Mouse (Mus musculus) urinary bladder, postnatal 25 days (tissue): ENCODE measurements at regions not wholly inside any gene's neighbourhood (a gene's known extent, or its start where the extent isn't known, plus 50 kb on each side); places are given as distances from the start of the nearest gene placed in this dataset.

Experiments used
- DNase-seq: peaks from one replicate; pipeline ENCODE4 v3.0.0; 2022; ENCODE audit warnings: low spot score

GRCm38 (mm10) chr10:96325297-96325696, 188.9 kb downstream of the Gm5426 start:
- DNase-seq = no peak

DNA sequence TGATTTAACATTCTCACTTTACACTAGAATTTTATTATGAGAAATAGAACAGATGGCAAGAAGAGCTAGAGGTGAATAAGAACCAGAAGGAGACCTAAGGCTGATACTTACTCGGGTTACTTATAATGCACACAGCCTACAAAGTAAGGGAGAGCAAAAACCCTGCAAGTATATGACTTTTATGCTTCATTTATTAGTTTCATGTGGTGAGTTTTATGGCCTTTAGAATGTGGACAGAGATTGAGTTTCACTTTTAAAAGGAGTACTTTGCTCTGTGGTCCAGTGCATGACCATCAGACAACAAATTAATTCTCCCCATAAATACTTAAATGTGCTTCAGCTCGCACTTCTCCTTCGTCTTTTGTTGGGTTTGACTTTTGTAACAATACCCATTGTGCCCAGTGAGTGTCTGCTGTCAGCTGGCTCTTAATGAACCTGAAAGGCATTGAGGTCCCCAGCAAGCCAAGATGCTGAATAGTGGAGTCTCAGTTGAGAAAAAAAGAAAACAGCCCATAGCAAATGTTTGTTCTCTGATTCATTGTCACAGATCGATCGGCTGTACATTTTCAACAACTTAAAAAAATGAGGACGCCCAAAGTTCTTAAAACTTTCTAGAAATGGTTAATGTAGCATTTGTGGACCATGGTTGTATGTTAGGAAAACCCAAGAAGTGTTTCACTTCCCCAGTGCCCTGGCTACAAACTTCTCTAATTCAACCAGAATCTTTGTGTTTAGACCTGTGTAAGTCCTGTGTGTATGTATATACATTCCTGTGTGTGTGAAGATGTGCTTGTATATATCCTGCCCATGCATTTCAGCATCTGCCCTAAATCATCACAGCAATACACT, 194.5 kb downstream of the Gm5426 start:
- DNase-seq = no peak

- no peak for DNase-seq
Measured at GRCm38 (mm10) chr10:96332731-96333201, 196.4 kb downstream of the Gm5426 start.

- no peak for DNase-seq
Measured at GRCm38 (mm10) chr10:96333224-96333623, 196.8 kb downstream of the Gm5426 start.

GRCm38 (mm10) chr10:96336271-96336670, 199.9 kb downstream of the Gm5426 start:
- no peak for DNase-seq

DNA sequence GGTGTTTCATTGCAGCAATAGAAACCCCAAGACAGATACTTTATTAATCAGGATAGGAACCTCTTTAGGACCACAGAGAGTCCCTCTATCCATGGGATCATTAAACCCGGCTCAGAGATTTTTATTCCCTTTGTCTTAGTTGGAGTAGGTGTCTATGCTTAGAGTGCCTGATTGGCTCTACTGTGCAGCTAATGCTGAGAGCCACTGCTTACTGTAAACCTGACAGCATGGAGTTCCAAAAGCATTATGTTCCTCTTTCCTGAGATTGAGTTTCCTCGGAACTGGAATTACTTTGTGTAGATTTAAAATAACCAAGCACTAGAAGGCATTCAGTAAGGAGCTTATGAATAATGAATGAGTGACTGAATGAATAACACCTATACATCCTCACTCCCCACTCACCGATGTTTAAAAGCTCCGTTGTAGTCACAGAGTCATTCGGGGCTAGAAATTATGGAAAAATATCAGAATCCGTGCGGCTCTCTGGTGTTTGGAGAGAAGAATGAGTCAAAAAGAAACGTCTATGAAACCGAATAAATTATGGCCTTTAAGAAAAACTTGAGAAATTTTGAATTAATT, 200.8 kb downstream of the Gm5426 start:
- no peak for DNase-seq

- no peak for DNase-seq
Measured at GRCm38 (mm10) chr10:96337797-96338608, 201.6 kb downstream of the Gm5426 start.

GRCm38 (mm10) chr10:96338609-96338978, 202.2 kb downstream of the Gm5426 start:
- DNase-seq = no peak

- no peak for DNase-seq
Measured at GRCm38 (mm10) chr10:96342476-96342875, 206.1 kb downstream of the Gm5426 start.

DNA sequence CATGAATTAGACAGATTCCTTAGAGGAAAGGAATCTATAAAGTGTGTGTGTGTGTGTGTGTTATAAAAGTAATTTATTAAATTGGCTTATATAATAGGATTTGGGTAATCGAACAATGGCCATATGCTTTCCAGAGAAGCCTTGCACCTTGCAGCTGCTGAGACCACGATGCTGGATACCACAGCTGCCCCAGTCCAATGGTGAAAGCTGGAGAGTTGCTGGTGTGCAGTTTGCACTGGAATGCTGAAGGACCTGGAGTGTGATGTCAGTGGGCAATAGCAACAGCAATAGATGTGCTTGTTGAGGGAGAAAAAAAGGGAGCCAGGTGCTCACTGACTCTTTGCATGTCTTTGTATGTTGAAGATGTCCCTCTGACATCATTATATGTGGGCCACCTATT, 207.3 kb downstream of the Gm5426 start:
- no peak for DNase-seq

DNA sequence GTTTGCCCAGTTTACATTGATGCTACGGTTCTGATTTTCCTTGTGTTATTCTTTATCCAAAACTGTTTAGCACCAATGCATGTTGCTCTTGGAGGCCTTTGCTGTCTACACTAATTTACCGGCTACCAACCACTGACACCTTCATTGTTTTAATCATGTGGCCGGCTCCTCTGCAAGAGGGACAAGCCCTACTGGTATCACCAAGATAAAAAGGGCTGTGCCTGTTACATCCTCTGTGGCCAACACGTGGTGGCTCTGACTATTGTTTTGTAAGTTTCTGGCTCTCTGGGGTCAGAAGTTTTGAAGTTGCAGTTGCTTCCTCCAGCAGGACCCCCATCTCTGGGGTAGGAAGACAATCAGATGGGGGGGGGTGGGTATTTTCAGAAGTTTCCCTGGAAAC, 214.3 kb downstream of the Gm5426 start:
- DNase-seq = no peak

GRCm38 (mm10) chr10:96351320-96351719, 214.9 kb downstream of the Gm5426 start:
- no peak for DNase-seq

DNA sequence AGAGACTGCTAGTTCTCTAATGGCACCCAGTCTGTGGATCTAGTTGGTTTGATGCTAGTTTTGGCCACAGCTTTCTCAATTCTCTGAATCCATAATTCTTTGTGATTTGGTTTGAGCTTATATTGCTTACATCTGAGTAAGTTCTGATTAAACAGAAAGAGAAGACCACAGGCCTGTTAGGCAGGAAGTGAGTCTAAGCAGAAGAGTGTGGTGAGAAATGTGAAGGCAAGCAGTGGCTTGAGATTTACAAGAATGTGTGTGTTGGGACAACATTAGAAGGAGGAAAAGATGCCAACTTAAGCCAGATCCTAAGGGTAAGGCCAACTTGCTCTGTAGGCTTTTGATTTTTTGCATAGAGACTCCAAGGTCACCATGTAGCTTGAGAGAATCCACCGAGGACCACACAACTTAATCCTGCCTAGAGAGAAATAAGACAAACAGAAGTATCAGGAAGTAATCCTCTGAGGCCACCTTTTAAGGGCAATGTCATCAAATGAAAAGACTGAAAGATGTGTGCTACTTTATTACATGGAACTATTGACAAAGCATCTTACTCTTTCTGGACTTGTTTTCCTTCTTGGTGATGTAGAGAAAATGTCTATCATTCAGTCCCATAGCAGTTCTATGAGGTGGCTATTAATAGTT, 220.7 kb downstream of the Gm5426 start:
- DNase-seq = no peak

- no peak for DNase-seq
Measured at GRCm38 (mm10) chr10:96357632-96358031, 221.2 kb downstream of the Gm5426 start.

DNA sequence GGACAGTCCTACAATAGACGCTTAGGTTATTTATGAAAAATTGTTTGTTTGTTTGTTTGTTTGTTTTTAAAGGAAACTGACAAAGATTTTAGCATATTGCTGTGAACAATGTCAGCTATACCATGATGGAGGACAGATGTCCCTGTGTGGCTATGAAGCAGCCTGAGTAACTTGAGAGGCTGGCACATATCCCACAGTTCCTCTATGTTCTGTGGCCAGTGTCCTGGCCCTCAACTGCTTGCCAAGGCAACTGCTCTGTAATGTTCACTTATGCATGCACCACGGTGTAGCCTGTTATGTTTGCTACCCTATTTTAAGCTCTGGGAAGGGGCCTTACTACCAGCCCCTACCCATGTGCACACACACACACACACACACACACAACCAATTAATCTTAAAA, 222.6 kb downstream of the Gm5426 start:
- no peak for DNase-seq

GRCm38 (mm10) chr10:96362211-96362610, 225.8 kb downstream of the Gm5426 start:
- no peak for DNase-seq

DNA sequence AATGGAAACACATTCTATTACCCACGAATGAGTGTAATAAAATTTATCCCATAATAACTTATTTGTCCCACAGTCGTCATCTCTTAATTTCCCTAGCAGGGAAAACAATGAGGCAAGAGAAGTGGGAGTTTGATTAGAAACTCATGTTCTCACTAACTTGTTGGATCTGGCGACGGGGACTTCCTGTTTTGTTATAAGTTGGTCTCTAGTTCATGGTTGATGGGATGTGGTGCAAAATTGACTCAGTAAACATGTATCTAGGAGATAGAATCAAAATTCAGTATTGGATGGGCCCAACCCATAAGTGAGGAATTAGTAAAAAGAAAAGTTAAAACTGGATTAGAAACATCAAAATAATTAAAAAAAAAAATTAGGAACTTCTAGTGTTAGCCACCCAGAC, 227.5 kb downstream of the Gm5426 start:
- no peak for DNase-seq

- DNase-seq = no peak
Measured at GRCm38 (mm10) chr10:96365101-96365500, 228.7 kb downstream of the Gm5426 start.

DNA sequence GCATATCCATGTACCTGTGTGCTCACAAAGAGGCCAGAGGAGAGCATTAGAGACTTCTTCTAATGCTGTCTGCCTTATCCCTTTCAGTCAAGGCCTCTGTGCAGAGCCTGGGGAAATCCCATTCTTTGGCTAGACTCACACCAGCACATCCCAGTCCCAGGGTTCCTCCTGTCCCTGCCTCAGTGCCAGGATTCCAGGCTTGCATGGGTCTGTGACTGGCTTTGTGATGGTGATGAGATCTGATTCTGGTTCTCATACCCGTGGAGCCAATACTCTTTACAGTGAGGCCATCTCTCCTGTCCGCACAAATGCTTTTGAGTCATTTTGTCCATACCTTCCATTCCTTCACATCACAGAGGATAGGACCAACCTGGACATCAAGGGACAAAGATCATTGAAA, 230.5 kb downstream of the Gm5426 start:
- DNase-seq = no peak

GRCm38 (mm10) chr10:96370547-96371320, 234.3 kb downstream of the Gm5426 start:
- no peak for DNase-seq

- DNase-seq = no peak
Measured at GRCm38 (mm10) chr10:96371321-96371653, 234.9 kb downstream of the Gm5426 start.
